Mouse (Mus musculus) heart, adult 11 months (tissue): ENCODE results near the gene Adam19.
A peak's percentile ranks its signal among the peaks of the same experiment; 100 is the strongest.

Source experiments
- DNase-seq: peaks from one replicate; pipeline ENCODE4 v3.0.0; 2022

Gene Adam19

GRCm38 (mm10) chr11:46055896-46056769 lies at the start of gene Adam19:
Gene Adam19, plus strand, starts transcription at chr11:46055992.
- peak; percentile 99 for DNase-seq

- DNase-seq, result peak; percentile 85
Measured at GRCm38 (mm10) chr11:46016061-46016460, 39.7 kb upstream of the Adam19 start.

GRCm38 (mm10) chr11:46020246-46020645 lies 35.5 kb upstream of the Adam19 start:
- DNase-seq, result peak; percentile 54

GRCm38 (mm10) chr11:46021850-46022249 lies 33.9 kb upstream of the Adam19 start:
- DNase-seq, result peak; percentile 36

- DNase-seq, result peak; percentile 50
Measured at GRCm38 (mm10) chr11:46022983-46023382, 32.8 kb upstream of the Adam19 start.

GRCm38 (mm10) chr11:46025962-46026392 lies 29.8 kb upstream of the Adam19 start:
- peak; percentile 93 for DNase-seq

- DNase-seq, result no peak
Measured at GRCm38 (mm10) chr11:46027952-46028814, 27.6 kb upstream of the Adam19 start.

GRCm38 (mm10) chr11:46029485-46029884 lies 26.3 kb upstream of the Adam19 start:
- DNase-seq, result peak; percentile 23

GRCm38 (mm10) chr11:46030026-46030425 lies 25.8 kb upstream of the Adam19 start:
- DNase-seq, result no peak

- peak; percentile 62 for DNase-seq
Measured at GRCm38 (mm10) chr11:46031470-46031869, 24.3 kb upstream of the Adam19 start.

- DNase-seq, result peak; percentile 51
Measured at GRCm38 (mm10) chr11:46032956-46033355, 22.8 kb upstream of the Adam19 start.

- peak; percentile 72 for DNase-seq
Measured at GRCm38 (mm10) chr11:46036374-46036773, 19.4 kb upstream of the Adam19 start.

GRCm38 (mm10) chr11:46038901-46039300 lies 16.9 kb upstream of the Adam19 start:
- DNase-seq, result peak; percentile 90

- DNase-seq, result peak; percentile 96
Measured at GRCm38 (mm10) chr11:46039335-46039734, 16.5 kb upstream of the Adam19 start.

- peak; percentile 87 for DNase-seq
Measured at GRCm38 (mm10) chr11:46040841-46041556, 14.8 kb upstream of the Adam19 start.

- peak; percentile 66 for DNase-seq
Measured at GRCm38 (mm10) chr11:46041607-46042267, 14.1 kb upstream of the Adam19 start.

- peak; percentile 61 for DNase-seq
Measured at GRCm38 (mm10) chr11:46044781-46045180, 11.0 kb upstream of the Adam19 start.

- DNase-seq, result peak; percentile 60
Measured at GRCm38 (mm10) chr11:46047264-46047663, 8.5 kb upstream of the Adam19 start.

- DNase-seq, result peak; percentile 94
Measured at GRCm38 (mm10) chr11:46052105-46052659, 3.6 kb upstream of the Adam19 start, which contains the start of gene Gm12166. Gene Gm12166, minus strand, starts transcription at chr11:46052321.

GRCm38 (mm10) chr11:46053457-46053856 lies 2.3 kb upstream of the Adam19 start:
- peak; percentile 54 for DNase-seq

- DNase-seq, result peak; percentile 87
Measured at GRCm38 (mm10) chr11:46054311-46054710, 1.5 kb upstream of the Adam19 start.
